Mouse (Mus musculus): ENCODE data around the gene Wfdc12. TPM values are rescaled to one million over a fixed set of nuclear protein-coding genes. Genes with fewer than 3 reads are reported as not detected.
"Not testable (repeated sequence)": the region's sequence is repeated elsewhere in the genome, so short reads cannot be mapped to it uniquely, and the experiment has no call there.

The Wfdc12 gene
- not detected for polyA plus RNA-seq (2021)

DNA sequence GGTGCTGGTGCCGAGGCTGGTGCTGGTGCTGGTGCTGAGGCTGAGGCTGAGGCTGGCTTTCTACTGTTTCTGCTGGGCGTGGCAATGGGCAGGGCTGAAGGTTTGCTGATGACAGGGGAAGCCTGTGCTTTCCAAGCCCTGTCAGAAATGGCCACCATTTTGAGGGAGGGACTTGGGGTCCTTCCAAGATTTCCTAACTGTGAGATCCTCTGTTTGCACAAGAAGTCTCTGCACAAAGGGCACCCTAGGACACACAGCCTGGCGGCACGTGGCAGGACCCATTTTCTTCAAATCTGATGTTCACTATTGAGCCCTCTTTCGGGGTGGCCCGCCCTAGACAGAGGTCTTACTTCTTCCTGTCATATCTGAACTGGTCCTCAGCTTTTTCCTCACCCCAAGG, at the start of gene Wfdc12:
Gene Wfdc12 (minus strand): TSS at position 33 of the 400 bp plus-strand sequence.
- DNase-seq (ENCODE audit: low read depth, low spot score), result no peak
- H3K27me3 ChIP-seq, result peaks cover 6% of the 10 kb centered on the region
- ChIA-PET POLR2A (no interaction called here), CTCF (no interaction called here)
- no peak for ATAC-seq
- in situ Hi-C loops (cut with MboI; ENCODE audit: low pct_unique_long_range_greater_than_20kb), result no loop called here
- no peak for TF ChIP-seq CTCF (IDR thresholded peaks at IDR 0.05)

- ChIA-PET CTCF (no interaction called here), POLR2A (no interaction called here)
- ATAC-seq (no peak), DNase-seq (ENCODE audit: low read depth, low spot score) (no peak)
- H3K27me3 ChIP-seq, result peaks cover 20% of the 10 kb centered on the region
- in situ Hi-C loops (cut with MboI; ENCODE audit: low pct_unique_long_range_greater_than_20kb), result no loop called here
- no peak for TF ChIP-seq CTCF (IDR thresholded peaks at IDR 0.05)
These were observed 48.0 kb upstream of the Wfdc12 start, which contains the start of gene Svs2 for GRCm38 (mm10) chr2:164238366-164238765. Gene Svs2 (minus strand): TSS chr2:164238466.

- peaks cover 15% of the 10 kb centered on the region for H3K27me3 ChIP-seq
- DNase-seq (ENCODE audit: low read depth, low spot score) (no peak), ATAC-seq (no peak)
- no peak for TF ChIP-seq CTCF (IDR thresholded peaks at IDR 0.05)
- in situ Hi-C loops (cut with MboI; ENCODE audit: low pct_unique_long_range_greater_than_20kb), result no loop called here
- POLR2A ChIA-PET, result no interaction called here
- CTCF ChIA-PET, result no interaction called here
These were observed 42.3 kb upstream of the Wfdc12 start for GRCm38 (mm10) chr2:164232671-164233070.

DNA sequence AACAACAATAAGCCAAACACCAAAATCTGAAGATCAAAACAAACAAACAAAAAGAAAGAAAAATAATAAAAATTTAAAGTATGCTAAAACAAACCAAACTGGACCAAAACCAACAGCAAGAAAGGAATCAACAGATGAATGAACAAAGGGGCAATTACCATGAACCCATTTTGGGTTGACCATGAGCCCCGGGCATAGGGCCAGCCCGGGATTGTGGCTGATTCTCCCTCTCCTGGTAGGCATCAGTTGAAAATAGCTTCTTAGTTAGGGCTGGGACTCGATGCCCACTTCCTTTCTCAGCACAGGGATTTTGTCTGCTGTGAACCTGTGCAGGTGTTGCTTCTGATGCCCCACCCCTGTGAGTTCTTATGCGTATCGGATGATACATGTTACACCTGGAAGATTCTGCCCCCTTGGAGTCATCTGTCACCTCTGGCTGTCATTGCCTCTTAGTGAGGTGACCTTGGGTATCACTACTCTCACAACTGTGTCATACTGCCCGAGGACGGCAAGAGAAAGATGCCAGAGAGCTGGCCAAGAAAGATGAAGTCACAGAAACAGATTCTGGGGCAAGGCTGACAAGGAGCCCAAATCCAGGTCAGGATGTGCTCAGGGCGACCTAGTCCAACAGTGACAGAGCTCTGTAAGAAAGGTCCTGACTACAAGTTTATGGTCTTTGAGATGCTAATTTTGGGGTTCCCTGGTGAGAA, 38.1 kb upstream of the Wfdc12 start:
- in situ Hi-C loops (cut with MboI; ENCODE audit: low pct_unique_long_range_greater_than_20kb), result no loop called here
- no peak for TF ChIP-seq CTCF (IDR thresholded peaks at IDR 0.05)
- ChIA-PET POLR2A (no interaction called here), CTCF (no interaction called here)
- DNase-seq (ENCODE audit: low read depth, low spot score) (no peak), ATAC-seq (no peak)
- H3K27me3 ChIP-seq, result peaks cover 14% of the 10 kb centered on the region

- DNase-seq (ENCODE audit: low read depth, low spot score) (no peak), ATAC-seq (no peak)
- in situ Hi-C loops (cut with MboI; ENCODE audit: low pct_unique_long_range_greater_than_20kb), result no loop called here
These were observed 31.1 kb upstream of the Wfdc12 start, which contains the start of gene Wfdc15b for GRCm38 (mm10) chr2:164221522-164221921. Gene Wfdc15b (minus strand): TSS chr2:164221660.

GRCm38 (mm10) chr2:164219295-164219694, 28.9 kb upstream of the Wfdc12 start:
- ChIA-PET CTCF (no interaction called here), POLR2A (no interaction called here)
- H3K27me3 ChIP-seq, result peaks cover 20% of the 10 kb centered on the region
- no peak for TF ChIP-seq CTCF (IDR thresholded peaks at IDR 0.05)
- ATAC-seq (no peak), DNase-seq (ENCODE audit: low read depth, low spot score) (no peak)
- in situ Hi-C loops (cut with MboI; ENCODE audit: low pct_unique_long_range_greater_than_20kb), result no loop called here

More at GRCm38 (mm10) chr2:164221522-164221921, 31.1 kb upstream of the Wfdc12 start, which contains the start of gene Wfdc15b:
- ChIA-PET POLR2A (no interaction called here), CTCF (no interaction called here)
- no peak for TF ChIP-seq CTCF (IDR thresholded peaks at IDR 0.05)
- H3K27me3 ChIP-seq, result peaks cover 14% of the 10 kb centered on the region

DNA sequence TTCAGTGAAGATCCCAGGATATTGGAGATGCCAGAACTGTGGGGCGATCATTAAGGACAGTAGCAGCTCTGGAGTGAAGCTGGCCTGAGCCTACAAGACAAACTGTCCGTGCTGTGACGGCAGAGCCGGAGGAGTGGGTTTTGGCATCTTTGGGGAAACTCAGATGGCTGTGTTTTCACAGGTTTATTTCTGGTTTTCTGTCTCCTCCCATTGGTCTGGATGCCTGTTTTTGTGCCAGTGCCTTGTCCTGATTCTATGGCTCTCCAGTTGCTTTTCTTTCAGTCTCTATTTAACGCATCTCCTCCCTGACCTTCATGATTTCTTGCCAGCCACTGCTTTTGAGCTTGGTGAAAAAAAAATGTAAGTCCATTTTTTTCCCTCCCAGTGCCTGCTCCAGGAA, 22.3 kb upstream of the Wfdc12 start:
- TF ChIP-seq CTCF (IDR thresholded peaks at IDR 0.05), result no peak
- CTCF ChIA-PET, result no interaction called here
- DNase-seq (ENCODE audit: low read depth, low spot score) (no peak), ATAC-seq (no peak)
- in situ Hi-C loops (cut with MboI; ENCODE audit: low pct_unique_long_range_greater_than_20kb), result no loop called here
- POLR2A ChIA-PET, result interaction anchor here (0.6 kb wide), 1 partner anchor 441 kb away, joined by 3 read pairs; no protein-coding TSS in a partner anchor
- H3K27me3 ChIP-seq, result peaks cover 9% of the 10 kb centered on the region

GRCm38 (mm10) chr2:164210892-164211291, 20.5 kb upstream of the Wfdc12 start:
- ChIA-PET POLR2A (no interaction called here), CTCF (no interaction called here)
- H3K27me3 ChIP-seq, result peaks cover 15% of the 10 kb centered on the region
- no peak for DNase-seq (ENCODE audit: low read depth, low spot score)
- in situ Hi-C loops (cut with MboI; ENCODE audit: low pct_unique_long_range_greater_than_20kb), result no loop called here
- ATAC-seq, result no peak
- TF ChIP-seq CTCF (IDR thresholded peaks at IDR 0.05), result no peak

DNA sequence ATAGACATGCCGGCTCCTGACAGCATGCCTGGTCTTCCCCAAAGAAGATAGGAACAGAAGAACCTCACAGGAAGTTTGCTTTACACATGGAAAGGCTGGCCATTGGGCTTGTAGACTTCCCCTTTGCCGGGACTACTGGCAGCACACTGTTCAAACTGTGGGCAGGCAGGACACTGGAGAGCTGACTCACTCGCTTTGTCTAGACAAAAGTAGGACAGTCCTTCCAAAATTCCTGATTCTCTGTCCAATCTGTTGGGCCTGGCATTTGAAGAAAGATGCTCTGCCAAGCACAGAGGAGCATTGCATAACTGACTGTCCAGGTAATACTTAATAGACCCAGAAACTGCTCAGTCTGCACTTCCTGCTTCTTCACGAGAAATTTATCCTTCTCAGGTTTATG, 16.3 kb upstream of the Wfdc12 start:
- in situ Hi-C loops (cut with MboI; ENCODE audit: low pct_unique_long_range_greater_than_20kb), result no loop called here
- TF ChIP-seq CTCF (IDR thresholded peaks at IDR 0.05), result no peak
- peaks cover 6% of the 10 kb centered on the region for H3K27me3 ChIP-seq
- ATAC-seq (no peak), DNase-seq (ENCODE audit: low read depth, low spot score) (peak; percentile 9)
- CTCF ChIA-PET, result no interaction called here
- POLR2A ChIA-PET, result no interaction called here

DNA sequence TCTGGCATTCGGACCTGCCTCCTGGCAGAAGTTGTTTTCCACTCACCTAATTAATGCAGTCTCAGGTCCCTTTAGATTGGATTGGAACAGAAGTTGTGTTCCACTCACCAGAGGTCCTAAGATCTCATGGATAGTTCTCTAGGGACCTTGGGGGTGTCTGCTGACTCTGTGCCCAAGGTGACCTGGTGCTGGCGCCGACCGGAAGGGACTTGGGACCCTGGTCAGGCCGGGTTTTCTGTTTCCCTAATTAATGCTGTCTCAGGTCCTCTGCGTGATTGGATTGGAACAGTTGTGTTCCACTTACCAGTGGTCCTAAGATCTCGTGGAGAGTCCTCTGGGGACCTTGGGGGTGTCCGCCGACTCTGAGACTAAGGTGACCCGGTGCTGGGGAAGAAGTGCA, 15.6 kb upstream of the Wfdc12 start:
- CTCF ChIA-PET; ATAC-seq; POLR2A ChIA-PET; H3K27me3 ChIP-seq; DNase-seq (ENCODE audit: low read depth, low spot score); in situ Hi-C loops (cut with MboI; ENCODE audit: low pct_unique_long_range_greater_than_20kb): not testable (repeated sequence)

GRCm38 (mm10) chr2:164199626-164200327, 9.4 kb upstream of the Wfdc12 start, which contains the start of gene Wfdc15a:
Gene Wfdc15a (minus strand): TSS chr2:164200130.
- ChIA-PET CTCF (no interaction called here), POLR2A (no interaction called here)
- DNase-seq (ENCODE audit: low read depth, low spot score), result no peak
- no peak for ATAC-seq
- in situ Hi-C loops (cut with MboI; ENCODE audit: low pct_unique_long_range_greater_than_20kb), result no loop called here
- no peak for TF ChIP-seq CTCF (IDR thresholded peaks at IDR 0.05)
- no peaks in the 10 kb centered on the region for H3K27me3 ChIP-seq
